Comparison of ENCODE assay signal across 13 mouse cellular contexts in the genomic region with DNA sequence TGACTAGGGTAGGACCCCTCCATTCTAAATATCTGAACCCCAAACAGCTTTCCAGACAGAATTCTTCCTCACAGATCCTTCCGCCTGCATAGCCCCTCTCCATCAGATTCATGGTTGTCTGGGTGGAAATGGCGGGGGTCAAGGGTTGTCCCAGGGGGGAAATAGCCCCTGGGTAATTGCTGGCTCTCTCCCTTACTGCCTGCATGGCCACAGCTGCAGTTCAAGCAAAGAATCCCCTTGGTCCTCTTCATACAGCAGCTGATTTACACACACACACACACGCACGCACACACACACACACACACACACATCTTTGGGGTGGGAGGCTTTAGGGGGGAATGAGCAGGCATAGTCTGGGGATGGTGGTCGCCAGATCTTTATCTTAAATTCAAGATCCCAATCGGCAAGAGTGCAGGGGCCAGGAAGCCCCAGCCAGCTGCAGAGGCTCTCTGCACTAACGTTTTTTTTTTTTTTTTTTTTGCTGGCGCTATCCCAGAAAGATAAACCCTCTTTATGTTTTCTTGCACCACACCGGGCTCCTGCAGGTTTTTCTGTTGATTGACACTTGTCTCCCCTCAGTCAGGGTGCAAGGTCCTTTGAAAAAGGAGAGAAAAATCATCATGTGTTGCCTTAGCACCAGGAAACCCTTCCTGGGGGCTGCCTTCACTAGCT. TPM values are rescaled to one million over a fixed set of nuclear protein-coding genes. Genes with fewer than 3 reads are reported as not detected.
DNase-seq lines count a peak whose midpoint lies in the region; ATAC-seq and TF ChIP-seq lines count a peak whose summit lies in the region.
"Had no signal": no experiment of that assay in that cellular context is flagged by ENCODE, and none has a peak within 500 bp of the region (broad histone marks: within the 10 kb centered on the region; RNA-seq: fewer than 3 reads in every experiment).

No protein-coding gene starts in this region.

- no peak overlapping the region for H3K4me3 ChIP-seq in heart, adult 2 months
- H3K4me3 ChIP-seq in midbrain, embryonic 12.5 days, result no peak overlapping the region
- no peak overlapping the region for H3K4me3 ChIP-seq in midbrain, postnatal 0 days (ENCODE audit: low read depth, low read length)
- no peak overlapping the region for H3K4me3 ChIP-seq in liver, embryonic 15.5 days (replicated peaks)

- DNase-seq in heart, adult 11 months, result peak; percentile 19
- DNase-seq in heart, adult 2 months, result no peak
- no peak for DNase-seq in midbrain, postnatal 0 days (ENCODE audit: low spot score)
- DNase-seq in ovary, postnatal 14 days (ENCODE audit: low spot score), result no peak
- DNase-seq in layer of hippocampus, adult 18-20 months (ENCODE audit: low spot score in 2 of 2), result no peak
- no peak for DNase-seq in yolk sac, embryonic 10.5 days (ENCODE audit: low spot score)
- DNase-seq: kidney, postnatal 36 days had no signal

- no peaks in the 10 kb centered on the region for H3K4me1 ChIP-seq in heart, adult 2 months (ENCODE audit: control insufficient read depth, insufficient read depth, low read length)
- peaks cover 67% of the 10 kb centered on the region for H3K4me1 ChIP-seq in midbrain, embryonic 12.5 days
- H3K4me1 ChIP-seq in midbrain, postnatal 0 days (ENCODE audit: insufficient read depth, low read length), result peaks cover 6% of the 10 kb centered on the region; the same call in 1 of the 2 replicates
- peaks cover 16% of the 10 kb centered on the region; the same call in 1 of the 2 replicates for H3K4me1 ChIP-seq in liver, embryonic 15.5 days (replicated peaks)

- no peak for TF ChIP-seq CTCF in heart, adult 2 months (IDR thresholded peaks at IDR 0.05)
- TF ChIP-seq CTCF in midbrain, postnatal 0 days (IDR thresholded peaks at IDR 0.05), result no peak

- WGBS in heart, adult 2 months, result 26% methylated on average over 9 of the region's 9 CpGs
- WGBS in midbrain, embryonic 12.5 days, result 7% methylated on average over 9 of the region's 9 CpGs
- 26% methylated on average over 9 of the region's 9 CpGs for WGBS in midbrain, postnatal 0 days
- WGBS in liver, embryonic 15.5 days (ENCODE audit: insufficient replicate concordance), result 31% methylated on average over 8 of the region's 9 CpGs

- intact Hi-C loops in heart, adult 2 months (cut with DNase I), result no loop called here

- no peak for TF ChIP-seq EP300 in heart, adult 2 months (IDR thresholded peaks at IDR 0.05; ENCODE audit: insufficient read depth, low read depth, low read length)

- no peak for TF ChIP-seq POLR2A in heart, adult 2 months (IDR thresholded peaks at IDR 0.05; ENCODE audit: insufficient read depth, low read depth, low read length)

- no peaks in the 10 kb centered on the region for H3K79me2 ChIP-seq in heart, adult 2 months (replicated peaks; ENCODE audit: control insufficient read depth, insufficient read depth, low read length)

- H3K9me3 ChIP-seq in midbrain, embryonic 12.5 days, result no peaks in the 10 kb centered on the region
- no peaks in the 10 kb centered on the region for H3K9me3 ChIP-seq in midbrain, postnatal 0 days (ENCODE audit: low read length)
- H3K9me3 ChIP-seq in liver, embryonic 15.5 days (replicated peaks), result no peaks in the 10 kb centered on the region

- ATAC-seq in midbrain, embryonic 12.5 days (ENCODE audit: low FRiP score, low read depth), result no peak
- ATAC-seq in midbrain, postnatal 0 days (ENCODE audit: low FRiP score), result no peak
- ATAC-seq in liver, embryonic 15.5 days (ENCODE audit: insufficient read depth), result no peak

- H3K4me2 ChIP-seq in midbrain, embryonic 12.5 days (replicated peaks), result no peak overlapping the region; the same call in 1 of the 2 replicates
- no peak overlapping the region for H3K4me2 ChIP-seq in midbrain, postnatal 0 days (ENCODE audit: low read depth, low read length, poor library complexity, severe bottlenecking)
- H3K4me2 ChIP-seq in liver, embryonic 15.5 days, result peak overlapping the region; percentile 25; the same call in 1 of the 2 replicates

- no peak overlapping the region for H3K9ac ChIP-seq in heart, adult 2 months (ENCODE audit: low read depth, low read length)
- H3K9ac ChIP-seq in midbrain, embryonic 12.5 days (replicated peaks), result peak overlapping the region; percentile 35
- H3K9ac ChIP-seq in midbrain, postnatal 0 days (replicated peaks; ENCODE audit: low read length, poor library complexity, severe bottlenecking), result no peak overlapping the region
- H3K9ac ChIP-seq in liver, embryonic 15.5 days, result no peak overlapping the region

- no peaks in the 10 kb centered on the region for H3K36me3 ChIP-seq in heart, adult 2 months (ENCODE audit: control insufficient read depth, insufficient read depth, low read length)
- no peaks in the 10 kb centered on the region for H3K36me3 ChIP-seq in midbrain, embryonic 12.5 days
- no peaks in the 10 kb centered on the region for H3K36me3 ChIP-seq in midbrain, postnatal 0 days (ENCODE audit: insufficient read depth, low read length)
- no peaks in the 10 kb centered on the region for H3K36me3 ChIP-seq in liver, embryonic 15.5 days (replicated peaks)

- H3K27me3 ChIP-seq in heart, adult 2 months (ENCODE audit: control insufficient read depth, insufficient read depth, low read length), result peaks cover 10% of the 10 kb centered on the region
- H3K27me3 ChIP-seq in midbrain, embryonic 12.5 days, result peaks cover 99% of the 10 kb centered on the region
- peaks cover 67% of the 10 kb centered on the region for H3K27me3 ChIP-seq in midbrain, postnatal 0 days (ENCODE audit: insufficient read depth, low read length)
- peaks cover 79% of the 10 kb centered on the region for H3K27me3 ChIP-seq in liver, embryonic 15.5 days

- H3K27ac ChIP-seq in heart, adult 2 months, result no peak overlapping the region
- peak overlapping the region; percentile 73 for H3K27ac ChIP-seq in midbrain, embryonic 12.5 days (replicated peaks)
- H3K27ac ChIP-seq in midbrain, postnatal 0 days (ENCODE audit: low read depth, low read length), result no peak overlapping the region
- H3K27ac ChIP-seq in liver, embryonic 15.5 days (replicated peaks), result no peak overlapping the region
- H3K27ac ChIP-seq: macrophage had no signal

RNA-seq across cellular contexts. Expression of a gene that starts 4.0 kb away (rescaled TPM):
- under 1 TPM in 1 of 2 experiments, not detected in 1; 0.23 TPM for total RNA-seq in heart, adult 2 months (2021)
- 0.90 and 1.3 TPM in 2 replicates for polyA plus RNA-seq in heart, adult 2 months (2012; rRNA removed)
- 87.5 and 95.9 TPM in 2 replicates for polyA plus RNA-seq in midbrain, embryonic 12.5 days (2016; fragmentation: Nextera tagmentation; extraction: Ambion mirVana)
- total RNA-seq in midbrain, postnatal 0 days (2014; rRNA removed), result 22.1 and 38.8 TPM in 2 replicates
- 41.4 and 47.5 TPM in 2 replicates for polyA plus RNA-seq in midbrain, postnatal 0 days (2015; fragmentation: Nextera tagmentation; extraction: Ambion mirVana)
- 455 and 460 TPM in 2 replicates for polyA plus RNA-seq in liver, embryonic 15.5 days (2015; fragmentation: Nextera tagmentation; extraction: Ambion mirVana)
- total RNA-seq in layer of hippocampus, adult 18-20 months (2021), result 10 to 100 TPM in 1 of 2 experiments, 1 to 10 TPM in 1; 10.0 to 12.9 TPM
- total RNA-seq: common myeloid progenitor, adult 5-6 weeks; hematopoietic stem cell, adult 5-6 weeks had no signal
- polyA plus RNA-seq: C2C12, macrophage had no signal

Comparison
In these comparisons a context has a peak if more than half of its experiments do, and no peak if none do; other contexts are left out.
1. RNA of a gene that starts 4.0 kb away (polyA plus RNA-seq): 455 to 460 TPM in liver, embryonic 15.5 days, 87.5 to 95.9 TPM in midbrain, embryonic 12.5 days and 41.4 to 47.5 TPM in midbrain, postnatal 0 days; 0.90 to 1.3 TPM in heart, adult 2 months; every median in the first group is over 10 times any median in the second.